Mouse (Mus musculus) forebrain, postnatal 0 days (tissue): ENCODE measurements at regions not wholly inside any gene's neighbourhood (a gene's known extent, or its start where the extent isn't known, plus 50 kb on each side); places are given as distances from the start of the nearest gene placed in this dataset.

ENCODE experiments used
- ATAC-seq: fragments of 200-750 bp; cut with Nextera tagmentation; 2 replicates; pipeline ENCODE4 v1.8.0; 2017; ENCODE audit warnings: mild to moderate bottlenecking, moderate library complexity
- DNase-seq: peaks from one replicate; pipeline ENCODE4 v3.0.0-alpha.2; 2015
- H3K27ac ChIP-seq: fragments of 300-500 bp; sonication (generic); 2 replicates; pipeline ENCODE4 v1.5.1; 2014; ENCODE audit warnings: low read depth, mild to moderate bottlenecking, antibody characterized with exemption, low read length, moderate library complexity, mixed read lengths
- H3K27me3 ChIP-seq: fragments of 300-500 bp; sonication (generic); 2 replicates; pipeline ENCODE4 v1.6.1; 2014; ENCODE audit warnings: mild to moderate bottlenecking, low read length, mixed read lengths; ENCODE audit not compliant: insufficient read depth
- H3K36me3 ChIP-seq: fragments of 300-500 bp; sonication (generic); 2 replicates; pipeline ENCODE4 v1.6.1; 2014; ENCODE audit warnings: mild to moderate bottlenecking, moderate library complexity; ENCODE audit not compliant: insufficient read depth
- H3K4me1 ChIP-seq: fragments of 300-500 bp; sonication (generic); 2 replicates; pipeline ENCODE4 v1.6.1; 2014; ENCODE audit warnings: antibody characterized with exemption; ENCODE audit not compliant: insufficient read depth
- H3K4me2 ChIP-seq: fragments of 300-500 bp; sonication (generic); 2 replicates; pipeline ENCODE4 v1.6.1; 2014; ENCODE audit warnings: low read depth, mild to moderate bottlenecking, moderate library complexity
- H3K4me3 ChIP-seq: fragments of 300-500 bp; sonication (generic); 2 replicates; pipeline ENCODE4 v1.5.1; 2014; ENCODE audit warnings: low read depth, low read length, mixed read lengths
- H3K9ac ChIP-seq: fragments of 300-500 bp; sonication (generic); 2 replicates; pipeline ENCODE4 v1.6.1; 2014; ENCODE audit warnings: mild to moderate bottlenecking
- H3K9me3 ChIP-seq: fragments of 300-500 bp; sonication (generic); 2 replicates; pipeline ENCODE4 v1.6.1; 2016; ENCODE audit warnings: low read length
- CTCF ChIP-seq: sonication (generic); IDR thresholded peaks from 2 replicates; pipeline ENCODE4 v1.5.1; 2016; ENCODE audit warnings: antibody characterized with exemption, control low read depth, low read depth
- WGBS: fragments of 180-500 bp; shearing (Covaris S2); extraction: QIAGEN DNeasy Blood & Tissue Kit; methylation state at CpG from one replicate; pipeline ENCODE4 v1.1.7; 2014; 5-methylcytosine and 5-hydroxymethylcytosine counted together

- TF ChIP-seq CTCF: no peak
- Histone ChIP-seq H3K4me2 (no peak overlapping the region), H3K27ac (no peak overlapping the region), H3K9me3 (no peaks in the 10 kb centered on the region), H3K27me3 (no peaks in the 10 kb centered on the region), H3K9ac (no peak overlapping the region), H3K36me3 (no peaks in the 10 kb centered on the region), H3K4me1 (no peaks in the 10 kb centered on the region), H3K4me3 (no peak overlapping the region)
- no peak for ATAC-seq
- DNase-seq: no peak
- 68% methylated on average over 14 of the region's 14 CpGs for WGBS
Observed at GRCm38 (mm10) chr5:144621967-144622366, 76.3 kb downstream of the Nptx2 start.

- Histone ChIP-seq H3K9ac (no peak overlapping the region), H3K4me2 (no peak overlapping the region), H3K4me1 (no peaks in the 10 kb centered on the region), H3K9me3 (no peaks in the 10 kb centered on the region), H3K27me3 (no peaks in the 10 kb centered on the region), H3K27ac (no peak overlapping the region), H3K36me3 (no peaks in the 10 kb centered on the region), H3K4me3 (no peak overlapping the region)
- no peak for TF ChIP-seq CTCF
- WGBS: 40% methylated on average over 10 of the region's 10 CpGs
- DNase-seq: peak; percentile 60
- ATAC-seq: peak; percentile 42
Observed at GRCm38 (mm10) chr5:144623358-144623757, 77.7 kb downstream of the Nptx2 start.

GRCm38 (mm10) chr5:144632295-144632694 lies 86.6 kb downstream of the Nptx2 start:
- no peak for ATAC-seq
- H3K36me3 ChIP-seq: no peaks in the 10 kb centered on the region

GRCm38 (mm10) chr5:144638631-144639030 lies 92.9 kb downstream of the Nptx2 start:
- Histone ChIP-seq H3K4me3 (no peak overlapping the region), H3K9me3 (no peaks in the 10 kb centered on the region), H3K27ac (no peak overlapping the region), H3K27me3 (no peaks in the 10 kb centered on the region), H3K36me3 (no peaks in the 10 kb centered on the region), H3K4me2 (no peak overlapping the region), H3K4me1 (no peaks in the 10 kb centered on the region), H3K9ac (no peak overlapping the region)
- WGBS: 60% methylated on average over 3 of the region's 3 CpGs
- no peak for ATAC-seq
- DNase-seq: no peak
- TF ChIP-seq CTCF: peak; percentile 67

More at GRCm38 (mm10) chr5:144632295-144632694, 86.6 kb downstream of the Nptx2 start:
- H3K4me1 ChIP-seq: no peaks in the 10 kb centered on the region
- no peak overlapping the region for H3K27ac ChIP-seq
- no peak overlapping the region for H3K4me2 ChIP-seq
- WGBS: 89% methylated on average over 6 of the region's 6 CpGs
- no peaks in the 10 kb centered on the region; the same call in 1 of the 2 replicates for H3K9me3 ChIP-seq
- no peak for DNase-seq
- TF ChIP-seq CTCF: no peak
- H3K9ac ChIP-seq: no peak overlapping the region
- no peaks in the 10 kb centered on the region for H3K27me3 ChIP-seq
- no peak overlapping the region for H3K4me3 ChIP-seq

GRCm38 (mm10) chr5:144639639-144640038 lies 93.9 kb downstream of the Nptx2 start:
- TF ChIP-seq CTCF: no peak
- Histone ChIP-seq H3K4me1 (no peaks in the 10 kb centered on the region), H3K27me3 (no peaks in the 10 kb centered on the region), H3K4me3 (no peak overlapping the region), H3K9ac (no peak overlapping the region), H3K36me3 (no peaks in the 10 kb centered on the region), H3K27ac (no peak overlapping the region), H3K4me2 (no peak overlapping the region), H3K9me3 (no peaks in the 10 kb centered on the region)
- ATAC-seq (no peak), DNase-seq (no peak)
- 96% methylated on average over 5 of the region's 5 CpGs for WGBS

- H3K4me2 ChIP-seq: no peak overlapping the region
- no peak overlapping the region for H3K27ac ChIP-seq
- ATAC-seq (no peak), DNase-seq (no peak)
- no peak for TF ChIP-seq CTCF
- WGBS: 36% methylated on average over 8 of the region's 8 CpGs
- no peaks in the 10 kb centered on the region for H3K36me3 ChIP-seq
- no peak overlapping the region for H3K4me3 ChIP-seq
- H3K9me3 ChIP-seq: no peaks in the 10 kb centered on the region
- H3K9ac ChIP-seq: no peak overlapping the region
- no peaks in the 10 kb centered on the region for H3K4me1 ChIP-seq
- no peaks in the 10 kb centered on the region for H3K27me3 ChIP-seq
Observed at GRCm38 (mm10) chr5:144642766-144643165, 97.1 kb downstream of the Nptx2 start.

GRCm38 (mm10) chr5:144643438-144643837 lies 97.7 kb downstream of the Nptx2 start:
- H3K4me1 ChIP-seq: no peaks in the 10 kb centered on the region
- H3K27me3 ChIP-seq: no peaks in the 10 kb centered on the region
- whole genome bisulfite sequencing: 50% methylated on average over 2 of the region's 2 CpGs
- ATAC-seq (no peak), DNase-seq (no peak)
- no peak overlapping the region for H3K4me2 ChIP-seq
- no peak overlapping the region for H3K4me3 ChIP-seq
- H3K27ac ChIP-seq: no peak overlapping the region
- no peaks in the 10 kb centered on the region for H3K36me3 ChIP-seq
- no peak overlapping the region for H3K9ac ChIP-seq
- TF ChIP-seq CTCF: no peak
- H3K9me3 ChIP-seq: no peaks in the 10 kb centered on the region

- no peaks in the 10 kb centered on the region for H3K27me3 ChIP-seq
- no peak overlapping the region for H3K4me2 ChIP-seq
- DNase-seq: peak; percentile 10
- H3K27ac ChIP-seq: no peak overlapping the region
- no peaks in the 10 kb centered on the region for H3K9me3 ChIP-seq
- peak; percentile 47; the same call in 1 of the 2 replicates for ATAC-seq
- no peak for TF ChIP-seq CTCF
- H3K4me3 ChIP-seq: no peak overlapping the region
- H3K4me1 ChIP-seq: no peaks in the 10 kb centered on the region
- H3K9ac ChIP-seq: no peak overlapping the region
- WGBS: 3% methylated on average over 3 of the region's 3 CpGs
- H3K36me3 ChIP-seq: no peaks in the 10 kb centered on the region
Observed at GRCm38 (mm10) chr5:144645367-144645766, 99.7 kb downstream of the Nptx2 start.
